Comparison of ENCODE assay signal across 18 mouse cellular contexts in the genomic region with DNA sequence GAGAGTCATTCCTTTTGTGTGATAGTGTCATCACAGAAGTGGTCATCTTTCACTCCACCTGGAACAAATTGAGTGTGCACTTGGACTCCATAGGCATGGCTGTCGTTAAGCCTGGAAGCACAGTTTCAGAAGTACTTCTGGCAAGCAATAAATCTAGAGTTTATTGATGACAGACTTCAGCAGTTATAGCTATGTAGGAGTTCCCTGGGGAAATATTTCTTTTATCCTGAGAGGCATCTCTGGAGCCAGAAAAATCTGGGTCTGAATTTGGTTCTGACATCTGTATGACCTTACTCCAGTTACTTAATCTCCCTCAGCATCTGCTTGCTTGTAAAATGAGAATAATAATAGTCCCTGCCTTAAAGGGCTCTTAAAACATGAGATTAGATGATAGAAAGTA.
DNase-seq lines count a peak whose midpoint lies in the region; TF ChIP-seq lines count a peak whose summit lies in the region.
"Had no signal": no experiment of that assay in that cellular context is flagged by ENCODE, and none has a peak within 500 bp of the region (broad histone marks: within the 10 kb centered on the region; RNA-seq: fewer than 3 reads in every experiment).

No protein-coding gene starts in this region.

- H3K27me3 ChIP-seq in thymus, adult 2 months (ENCODE audit: control insufficient read depth, insufficient read depth, low read length), result no peaks in the 10 kb centered on the region
- H3K27me3 ChIP-seq: CH12.LX; embryonic facial prominence, embryonic 12.5 days; forebrain, embryonic 12.5 days; hindbrain, embryonic 15.5 days had no signal

- no peaks in the 10 kb centered on the region for H3K4me1 ChIP-seq in thymus, adult 2 months (replicated peaks; ENCODE audit: control insufficient read depth, insufficient read depth, low read length)
- H3K4me1 ChIP-seq: embryonic facial prominence, embryonic 12.5 days; forebrain, embryonic 12.5 days; hindbrain, embryonic 15.5 days had no signal

- WGBS in thymus, adult 2 months, result 86% methylated on average over 1 of the region's 1 CpGs

- no peak for TF ChIP-seq CTCF in thymus, adult 2 months (IDR thresholded peaks at IDR 0.05; ENCODE audit: borderline replicate concordance, control insufficient read depth, extremely low read depth, insufficient read depth, low read length, poor library complexity)

- no peak overlapping the region for H3K27ac ChIP-seq in thymus, adult 2 months (ENCODE audit: control insufficient read depth, insufficient read depth, low read length)
- H3K27ac ChIP-seq: embryonic facial prominence, embryonic 12.5 days; forebrain, embryonic 12.5 days; heart, adult 2 months; hindbrain, embryonic 15.5 days had no signal

- no peak overlapping the region for H3K4me3 ChIP-seq in thymus, adult 2 months (ENCODE audit: control insufficient read depth, insufficient read depth, low read length)
- H3K4me3 ChIP-seq: embryonic facial prominence, embryonic 12.5 days; forebrain, embryonic 12.5 days; heart, adult 2 months; hindbrain, embryonic 15.5 days had no signal

- no peak for TF ChIP-seq POLR2A in thymus, adult 2 months (IDR thresholded peaks at IDR 0.05; ENCODE audit: control insufficient read depth, extremely low read depth, insufficient read depth, low read length, poor library complexity)

- peak; percentile 25 for DNase-seq in embryo, embryonic 11 days
- DNase-seq in embryo, embryonic 9.5 days (ENCODE audit: extremely low spot score), result no peak
- peak; percentile 41 for DNase-seq in 3T3-L1 (ENCODE audit: low read depth, low spot score)
- DNase-seq in forelimb bud, embryonic 11.5 days (ENCODE audit: low read depth, low spot score), result peak; percentile 24
- peak; percentile 20 for DNase-seq in skeletal muscle tissue, adult 2 months (ENCODE audit: low read depth, low spot score)
- no peak for DNase-seq in adrenal gland, postnatal 10 days
- DNase-seq in thymus, adult 2 months, result no peak
- DNase-seq: adrenal gland, adult 2 months; cerebellum, adult 11 months; cerebellum, adult 9-10 months; cerebellum, postnatal 25 days; gastrocnemius, postnatal 14 days; heart, adult 2 months; heart, postnatal 36 days had no signal

- H3K36me3 ChIP-seq in thymus, adult 2 months (ENCODE audit: control insufficient read depth, insufficient read depth, low read length), result no peaks in the 10 kb centered on the region
- H3K36me3 ChIP-seq: embryonic facial prominence, embryonic 12.5 days; forebrain, embryonic 12.5 days; hindbrain, embryonic 15.5 days had no signal

Comparison
In these comparisons a context has a peak if more than half of its experiments do, and no peak if none do; other contexts are left out.
1. DNase-seq: peak in embryo, embryonic 11 days (single experiment), 3T3-L1 (single experiment), forelimb bud, embryonic 11.5 days (single experiment) and skeletal muscle tissue, adult 2 months (single experiment); none in embryo, embryonic 9.5 days (single experiment), adrenal gland, postnatal 10 days (single experiment) and thymus, adult 2 months (single experiment).